Mouse (Mus musculus): ENCODE data around the gene Lrmda. TPM values are rescaled to one million over a fixed set of nuclear protein-coding genes. Genes with fewer than 3 reads are reported as not detected.

Gene Lrmda
- 1 to 10 TPM; 2.7 to 8.6 TPM for total RNA-seq (2021)
- 0.89 and 0.92 TPM in 2 replicates for polyA plus RNA-seq (2012; rRNA removed)
- long read RNA-seq = 0 reads

DNA sequence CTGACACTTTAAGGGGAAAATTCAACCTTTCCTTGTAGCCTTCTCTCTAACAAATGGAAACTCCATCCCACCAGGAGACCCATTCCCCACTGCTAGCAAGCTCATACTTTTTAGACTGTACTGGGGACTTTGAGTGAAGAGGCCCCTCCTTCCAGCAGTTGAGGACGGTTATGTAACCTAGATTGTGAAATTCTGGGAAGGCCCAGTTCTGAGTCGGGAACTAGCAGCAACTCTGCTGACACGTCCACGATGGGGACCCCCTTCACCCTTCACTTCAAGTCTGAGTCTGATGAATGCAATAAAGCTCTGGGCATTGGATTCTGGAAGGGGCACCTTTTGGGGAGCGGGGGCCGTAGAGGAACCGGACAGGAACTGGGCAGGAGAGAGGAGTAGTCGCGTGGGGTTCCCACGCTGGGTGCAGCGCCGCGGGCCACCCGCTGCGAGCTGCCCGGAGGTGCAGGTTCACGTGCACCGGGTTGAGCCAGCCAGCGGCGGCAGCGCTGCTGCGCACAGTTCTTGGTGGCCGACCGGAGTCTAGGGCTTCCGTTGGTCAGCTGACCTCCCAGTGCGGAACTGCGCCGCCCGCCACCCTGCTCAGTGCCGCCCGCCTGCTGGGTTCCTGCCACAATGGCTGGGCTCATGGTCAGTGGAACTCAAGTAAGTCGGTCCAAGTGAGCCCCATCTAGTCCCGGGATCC lies at the start of gene Lrmda:
Lrmda (plus strand) TSS at position 461 of the 697 bp plus-strand sequence.
- peak; percentile 89 for DNase-seq

DNA sequence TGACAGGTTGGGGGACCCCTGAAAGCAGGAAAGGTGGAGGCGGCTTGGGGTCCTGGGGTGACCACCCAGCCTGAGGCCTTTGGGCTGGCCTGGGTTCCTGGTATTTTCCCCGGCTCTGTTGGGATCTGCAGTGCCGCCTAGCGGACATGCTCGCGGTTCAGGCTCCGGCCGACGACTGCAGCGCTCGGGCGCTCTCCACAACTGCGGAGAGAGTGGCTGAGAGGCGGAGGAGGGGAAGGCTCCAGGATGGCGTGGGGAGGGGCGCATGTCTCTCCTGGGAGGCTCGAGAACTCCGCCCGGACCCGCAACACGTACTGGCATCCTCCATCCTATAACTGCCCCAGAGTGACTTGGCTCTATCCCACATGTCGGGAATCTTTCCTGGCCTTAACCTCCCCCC lies 38.0 kb upstream of the Lrmda start:
- DNase-seq = peak; percentile 90

- peak; percentile 83 for DNase-seq
These were observed 37.4 kb upstream of the Lrmda start for GRCm38 (mm10) chr14:21982096-21982591.

GRCm38 (mm10) chr14:21982592-21983310 lies 36.8 kb upstream of the Lrmda start:
- no peak for DNase-seq

DNA sequence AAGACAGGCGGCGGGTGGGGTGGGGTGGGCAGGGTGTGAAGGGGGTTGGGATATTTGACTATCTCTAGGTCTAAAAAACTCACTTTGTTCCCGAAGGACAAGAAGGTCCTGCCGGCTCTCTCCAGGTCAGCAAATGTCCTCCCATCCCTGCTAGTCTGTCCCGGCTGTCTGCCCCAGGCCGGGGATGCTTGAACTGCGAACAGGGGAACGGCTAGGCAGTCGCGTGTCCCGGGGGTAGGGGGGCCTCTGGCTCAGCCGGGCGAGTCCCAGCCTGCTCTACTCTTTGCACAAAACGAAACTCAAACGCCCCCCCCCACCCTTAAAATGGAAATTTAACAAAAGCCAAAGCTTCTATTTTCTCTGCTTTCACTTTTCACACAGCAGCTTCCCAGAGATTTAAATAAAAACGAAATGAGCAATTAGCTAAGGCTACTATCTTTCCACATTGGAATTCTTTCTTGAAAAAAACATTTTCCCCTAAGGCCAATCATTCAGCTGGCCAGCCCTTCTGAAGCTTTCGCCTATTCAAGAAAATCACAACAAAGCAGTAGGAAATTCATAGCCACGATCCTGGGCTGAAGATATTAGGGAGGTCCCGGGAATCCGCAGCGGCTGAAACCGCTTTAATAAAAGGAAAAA lies 36.1 kb upstream of the Lrmda start:
- DNase-seq = peak; percentile 75

GRCm38 (mm10) chr14:21983950-21984730 lies 35.4 kb upstream of the Lrmda start:
- no peak for DNase-seq

DNA sequence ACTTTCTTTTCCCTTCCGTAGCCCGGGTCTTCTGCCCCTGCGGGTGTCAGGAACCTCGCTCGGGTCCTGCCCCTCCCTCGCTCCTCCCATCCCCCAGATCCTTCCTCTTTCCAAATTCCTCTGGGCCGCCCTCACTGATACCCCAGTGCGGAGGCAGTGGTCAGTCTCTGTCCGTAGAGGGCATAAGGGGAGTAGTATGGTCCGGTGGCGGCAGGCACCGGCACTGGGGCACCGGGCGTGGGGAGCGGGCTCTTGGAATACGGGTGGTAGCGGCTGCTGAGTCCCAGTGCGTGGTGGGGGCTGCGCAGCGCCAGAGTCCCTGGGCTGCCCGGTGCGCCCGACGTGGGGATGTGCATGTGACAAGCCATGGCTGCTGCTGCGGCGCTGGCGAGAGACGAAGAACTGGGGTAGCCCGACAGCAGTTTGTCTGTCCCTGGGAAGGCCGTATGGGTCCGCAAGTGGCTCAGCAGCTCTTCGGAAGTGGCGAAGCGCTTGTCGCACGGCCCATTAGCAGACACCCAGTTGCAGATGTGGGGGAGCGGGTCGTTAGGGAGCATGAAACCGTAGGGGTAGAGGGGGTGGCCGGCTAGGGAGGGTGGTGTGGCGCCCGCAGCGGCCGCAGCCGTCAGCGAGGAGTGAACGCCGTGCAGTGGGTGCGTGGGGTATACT lies 34.6 kb upstream of the Lrmda start:
- peak; percentile 82 for DNase-seq

DNA sequence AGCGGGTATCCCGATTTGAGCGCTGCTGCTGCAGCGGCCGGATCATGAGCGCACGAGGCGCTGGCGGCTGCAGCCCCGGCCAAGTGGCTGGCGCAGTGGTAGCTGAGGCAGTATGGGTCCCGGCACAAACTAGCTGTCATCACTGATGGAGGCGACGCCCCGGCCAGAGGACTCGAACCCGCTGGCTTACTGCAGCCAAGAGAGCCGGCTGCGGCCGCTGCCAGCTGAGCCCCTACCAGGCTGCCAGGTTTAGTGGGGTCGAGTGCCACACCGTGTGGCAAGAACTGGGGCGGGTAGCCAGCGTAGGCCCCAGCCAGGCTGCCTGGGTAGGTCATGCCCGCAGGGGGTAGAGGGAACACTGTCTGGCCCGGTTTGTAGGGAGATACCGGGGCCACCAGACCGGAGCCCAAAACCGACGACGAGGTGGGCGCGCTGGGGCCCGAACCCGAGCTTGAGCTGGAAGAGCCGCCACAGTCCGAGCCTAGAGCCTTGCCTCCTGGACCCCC lies 34.0 kb upstream of the Lrmda start:
- DNase-seq = peak; percentile 78

- DNase-seq = peak; percentile 93
These were observed 33.4 kb upstream of the Lrmda start for GRCm38 (mm10) chr14:21985981-21986732.

GRCm38 (mm10) chr14:21986733-21987659 lies 32.5 kb upstream of the Lrmda start:
- peak; percentile 75 for DNase-seq

GRCm38 (mm10) chr14:21987660-21988576 lies 31.6 kb upstream of the Lrmda start:
- DNase-seq = peak; percentile 100

GRCm38 (mm10) chr14:21988577-21989290 lies 30.8 kb upstream of the Lrmda start:
- DNase-seq = peak; percentile 80

- peak; percentile 89 for DNase-seq
These were observed 30.1 kb upstream of the Lrmda start, which contains the start of gene Zfp503 for GRCm38 (mm10) chr14:21989291-21989913. TSS of gene Zfp503 (minus strand) at chr14:21989601.

- peak; percentile 74 for DNase-seq
These were observed 29.0 kb upstream of the Lrmda start for GRCm38 (mm10) chr14:21990321-21991021.

DNA sequence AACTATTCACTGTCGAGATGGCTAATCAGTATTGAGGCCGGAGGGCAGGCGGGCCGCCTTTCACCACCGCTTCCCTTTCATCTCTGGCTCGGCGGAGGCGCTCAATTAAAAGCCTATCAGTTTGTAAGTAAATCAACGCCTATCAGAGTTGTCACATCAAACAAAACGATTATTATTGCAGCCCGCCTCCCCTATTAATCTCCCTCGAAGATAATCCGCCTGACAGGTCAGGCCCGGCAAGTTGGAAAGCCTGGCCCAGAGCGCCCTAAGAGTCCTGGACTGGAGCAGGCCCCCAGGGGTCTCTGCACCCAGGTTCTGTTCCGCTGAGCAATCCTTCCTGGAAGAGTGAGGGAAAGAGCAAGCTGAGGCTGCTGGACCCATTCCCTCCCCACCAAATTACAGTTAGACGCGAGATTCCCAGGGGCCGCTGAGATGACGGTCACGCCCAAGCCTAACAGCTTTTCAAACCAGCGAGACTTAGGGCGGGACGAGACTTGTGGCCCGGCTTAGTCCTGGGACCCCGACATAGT lies 28.2 kb upstream of the Lrmda start:
- DNase-seq = peak; percentile 89

DNA sequence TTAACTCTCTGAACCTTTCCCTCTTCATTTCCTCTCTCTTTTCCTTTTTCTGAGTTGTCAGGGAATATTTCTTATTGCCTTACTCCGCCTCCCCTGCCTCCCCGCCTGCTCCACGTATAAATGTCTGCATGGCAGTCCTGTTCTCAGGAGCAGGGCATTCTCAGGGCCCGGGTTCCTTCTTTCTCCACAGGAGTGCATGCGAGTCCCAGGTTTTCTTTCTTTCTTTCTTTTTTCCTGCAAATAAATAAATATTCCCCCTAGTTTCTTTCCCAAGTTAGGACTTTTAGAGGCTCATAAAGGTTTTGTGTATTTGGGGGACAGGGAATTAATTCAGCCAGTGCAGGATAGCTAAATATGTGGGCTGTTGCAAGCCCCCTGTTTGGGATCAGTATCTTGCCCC lies 27.7 kb upstream of the Lrmda start:
- DNase-seq = peak; percentile 43

Data from adrenal gland, adult 2 months (tissue).